Mouse (Mus musculus) retina, embryonic 14.5 days (tissue): ENCODE measurements around the gene Zfp867.

Experiments
- DNase-seq: peaks from one replicate; pipeline ENCODE4 v3.0.0-alpha.2; 2015; ENCODE audit warnings: low spot score

Zfp867 gene

GRCm38 (mm10) chr11:59458973-59459372, 13.3 kb downstream of the Zfp867 start:
- DNase-seq: no peak

- DNase-seq: no peak
These were observed 15.4 kb downstream of the Zfp867 start for GRCm38 (mm10) chr11:59456891-59457290.

- DNase-seq: no peak
These were observed 15.9 kb downstream of the Zfp867 start for GRCm38 (mm10) chr11:59456346-59456745.

GRCm38 (mm10) chr11:59451086-59451485, 21.2 kb downstream of the Zfp867 start, which contains the start of gene Snap47:
Snap47 (minus strand) TSS chr11:59451186.
- no peak for DNase-seq

- no peak for DNase-seq
These were observed 22.0 kb downstream of the Zfp867 start for GRCm38 (mm10) chr11:59450230-59450771.

GRCm38 (mm10) chr11:59449741-59450229, 22.5 kb downstream of the Zfp867 start, which contains the start of gene Jmjd4:
Jmjd4 (plus strand) TSS chr11:59450045.
- DNase-seq: peak; percentile 94

- no peak for DNase-seq
These were observed 29.2 kb downstream of the Zfp867 start for GRCm38 (mm10) chr11:59443102-59443501.

- no peak for DNase-seq
These were observed 34.3 kb downstream of the Zfp867 start for GRCm38 (mm10) chr11:59437954-59438353.

GRCm38 (mm10) chr11:59432261-59432660, 40.0 kb downstream of the Zfp867 start:
- DNase-seq: no peak

- DNase-seq: no peak
These were observed 42.3 kb downstream of the Zfp867 start for GRCm38 (mm10) chr11:59429959-59430358.

GRCm38 (mm10) chr11:59428057-59428660, 44.1 kb downstream of the Zfp867 start:
- DNase-seq: no peak

GRCm38 (mm10) chr11:59425671-59426101, 46.6 kb downstream of the Zfp867 start:
- peak; percentile 3 for DNase-seq

GRCm38 (mm10) chr11:59423010-59423588, 49.2 kb downstream of the Zfp867 start:
- DNase-seq: no peak

- DNase-seq: no peak
These were observed 50.3 kb downstream of the Zfp867 start for GRCm38 (mm10) chr11:59421967-59422366.

- no peak for DNase-seq
These were observed 50.8 kb downstream of the Zfp867 start for GRCm38 (mm10) chr11:59421436-59421835.

- no peak for DNase-seq
These were observed 53.6 kb downstream of the Zfp867 start for GRCm38 (mm10) chr11:59418708-59419107.

- DNase-seq: no peak
These were observed 59.0 kb downstream of the Zfp867 start for GRCm38 (mm10) chr11:59412999-59413863.

- DNase-seq: no peak
These were observed 60.2 kb downstream of the Zfp867 start for GRCm38 (mm10) chr11:59412058-59412457.
